Mouse (Mus musculus) thymus, adult 2 months (tissue): ENCODE data around the gene Commd3. TPM values are rescaled to one million over a fixed set of nuclear protein-coding genes. Genes with fewer than 3 reads are reported as not detected.

Source experiments
- DNase-seq: peaks from one replicate; pipeline ENCODE4 v3.0.0; 2021
- H3K27ac ChIP-seq: fragments of 200-500 bp; 2 replicates; pipeline ENCODE4 v1.5.1; 2012; ENCODE audit warnings: low read length, control low read depth; ENCODE audit not compliant: control insufficient read depth, insufficient read depth
- H3K27me3 ChIP-seq: fragments of 200-500 bp; 2 replicates; pipeline ENCODE4 v1.6.1; 2012; ENCODE audit warnings: mild to moderate bottlenecking, low read length, moderate library complexity, mixed read lengths; ENCODE audit not compliant: control insufficient read depth, insufficient read depth
- H3K36me3 ChIP-seq: fragments of 200-500 bp; 2 replicates; pipeline ENCODE4 v1.6.1; 2012; ENCODE audit warnings: mild to moderate bottlenecking, low read length, moderate library complexity; ENCODE audit not compliant: control insufficient read depth, insufficient read depth
- H3K4me1 ChIP-seq: fragments of 200-500 bp; replicated peaks from 2 replicates; pipeline ENCODE4 v1.6.1; 2012; ENCODE audit warnings: low read length; ENCODE audit not compliant: control insufficient read depth, insufficient read depth
- H3K4me3 ChIP-seq: fragments of 200-500 bp; 2 replicates; pipeline ENCODE4 v1.5.1; 2012; ENCODE audit warnings: mild to moderate bottlenecking, low read length, control low read depth, moderate library complexity; ENCODE audit not compliant: control insufficient read depth, insufficient read depth
- CTCF ChIP-seq: fragments of 200-500 bp; IDR thresholded peaks from 2 replicates; pipeline ENCODE4 v1.5.1; 2012; ENCODE audit warnings: mild to moderate bottlenecking, control low read depth, low read length, moderate library complexity, borderline replicate concordance; ENCODE audit not compliant: control insufficient read depth, poor library complexity, insufficient read depth; ENCODE audit errors: extremely low read depth
- POLR2A ChIP-seq: fragments of 200-500 bp; IDR thresholded peaks from 2 replicates; pipeline ENCODE4 v1.6.1; 2012; ENCODE audit warnings: mild to moderate bottlenecking, low read length, control low read depth, moderate library complexity; ENCODE audit not compliant: control insufficient read depth, poor library complexity, insufficient read depth; ENCODE audit errors: extremely low read depth
- WGBS: fragments of 180-500 bp; shearing (Covaris S2); methylation state at CpG from one replicate; pipeline ENCODE4 v1.1.7; 2018; 5-methylcytosine and 5-hydroxymethylcytosine counted together
- polyA plus RNA-seq: library from polyadenylated mRNA; depleted of rRNA; stranded (reverse); fragments of >200 nt; gene quantifications from 2 replicates; pipeline ENCODE4 v1.2.3, GENCODE M21; 2012

Commd3 gene
- polyA plus RNA-seq, 1 experiment: 57.8 TPM

DNA sequence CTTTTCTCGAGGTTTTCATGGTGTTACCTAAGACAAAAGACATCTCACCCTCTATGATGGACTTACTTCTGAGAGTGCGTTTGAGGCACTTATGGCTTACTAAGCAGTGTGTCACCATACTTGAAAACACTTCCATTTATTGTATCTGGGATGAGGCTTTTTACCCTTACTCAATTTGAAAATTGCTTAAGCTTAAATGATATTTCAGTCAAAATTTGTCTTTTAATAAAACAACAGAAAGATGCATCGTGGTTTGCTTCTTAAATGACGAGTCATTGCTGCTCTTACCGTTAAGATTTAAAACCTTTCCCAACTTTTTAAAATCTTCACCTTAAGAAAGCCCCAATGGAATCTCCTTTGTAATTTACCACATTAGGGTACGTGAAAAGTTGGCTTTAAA, 14.2 kb downstream of the Commd3 start:
- peaks cover 9% of the 10 kb centered on the region for H3K36me3 ChIP-seq
- TF ChIP-seq CTCF: no peak
- TF ChIP-seq POLR2A: no peak
- no peak overlapping the region for H3K27ac ChIP-seq
- peaks cover 21% of the 10 kb centered on the region for H3K27me3 ChIP-seq
- no peak for DNase-seq
- peaks cover 21% of the 10 kb centered on the region for H3K4me1 ChIP-seq
- no peak overlapping the region for H3K4me3 ChIP-seq
- WGBS: 88% methylated on average over 6 of the region's 6 CpGs

DNA sequence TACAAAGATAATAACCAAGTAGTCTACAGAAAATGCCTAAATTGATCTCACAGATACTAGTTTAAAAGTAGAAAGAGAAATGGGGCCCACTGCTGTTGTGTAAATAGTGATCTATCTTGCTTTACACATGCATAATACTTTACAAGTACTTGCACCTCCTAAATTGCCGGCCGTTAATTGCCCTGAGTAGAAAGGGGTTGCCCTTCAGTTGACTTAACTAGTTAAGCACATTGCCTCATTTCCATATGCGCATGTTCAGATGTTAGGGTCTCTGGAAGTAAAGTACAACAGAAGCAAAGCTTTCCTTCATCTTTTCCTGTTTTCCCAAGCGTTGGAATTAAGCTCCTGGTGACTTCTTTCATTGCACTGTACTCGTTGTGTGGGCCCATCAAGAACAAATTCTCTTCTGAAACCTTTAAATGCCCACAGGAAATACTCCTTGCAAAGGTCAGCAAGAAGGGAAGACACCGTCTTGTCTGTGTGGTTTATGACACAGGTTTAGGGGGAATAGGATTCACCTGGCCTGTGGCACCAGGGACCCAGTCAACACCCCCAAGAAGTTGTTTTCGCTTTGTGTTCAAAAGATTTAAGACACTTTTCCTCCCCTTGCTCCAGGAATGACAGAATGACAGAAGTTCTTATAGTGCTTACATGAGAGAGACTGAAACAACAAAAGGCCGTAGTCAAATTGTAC, 14.8 kb downstream of the Commd3 start:
- Histone ChIP-seq H3K27ac (no peak overlapping the region), H3K36me3 (peaks cover 9% of the 10 kb centered on the region), H3K4me3 (no peak overlapping the region), H3K4me1 (peaks cover 21% of the 10 kb centered on the region), H3K27me3 (peaks cover 22% of the 10 kb centered on the region)
- DNase-seq: no peak
- WGBS: 96% methylated on average over 8 of the region's 8 CpGs
- TF ChIP-seq CTCF: no peak
- TF ChIP-seq POLR2A: no peak

DNA sequence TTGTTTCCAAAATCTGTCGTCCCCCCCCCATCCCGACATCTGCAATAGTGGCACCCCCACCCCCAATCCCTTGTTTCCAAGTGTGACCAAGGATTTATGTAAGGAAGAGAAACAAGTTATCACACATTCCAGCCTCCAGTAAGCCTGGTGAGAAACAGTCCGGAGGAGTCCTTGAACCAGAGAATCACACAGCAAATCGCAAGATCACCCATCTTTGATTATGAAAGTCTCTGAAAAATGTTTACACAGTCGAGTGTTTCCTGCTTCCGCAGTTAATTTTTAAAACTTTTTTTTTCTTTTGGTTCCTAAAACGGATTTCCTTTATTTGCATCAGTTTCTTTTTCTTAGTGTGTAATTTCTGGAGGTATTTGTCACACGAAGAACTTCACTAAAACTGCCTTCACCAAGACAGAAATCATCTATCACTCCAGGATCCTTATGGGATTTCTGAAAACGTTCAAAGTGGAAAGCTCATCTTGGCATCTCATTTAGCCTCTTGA, 15.5 kb downstream of the Commd3 start:
- DNase-seq: no peak
- peaks cover 21% of the 10 kb centered on the region for H3K4me1 ChIP-seq
- H3K27me3 ChIP-seq: peaks cover 25% of the 10 kb centered on the region
- H3K36me3 ChIP-seq: peaks cover 6% of the 10 kb centered on the region
- H3K4me3 ChIP-seq: no peak overlapping the region
- no peak overlapping the region for H3K27ac ChIP-seq
- 29% methylated on average over 9 of the region's 9 CpGs for WGBS
- no peak for TF ChIP-seq CTCF
- TF ChIP-seq POLR2A: no peak

DNA sequence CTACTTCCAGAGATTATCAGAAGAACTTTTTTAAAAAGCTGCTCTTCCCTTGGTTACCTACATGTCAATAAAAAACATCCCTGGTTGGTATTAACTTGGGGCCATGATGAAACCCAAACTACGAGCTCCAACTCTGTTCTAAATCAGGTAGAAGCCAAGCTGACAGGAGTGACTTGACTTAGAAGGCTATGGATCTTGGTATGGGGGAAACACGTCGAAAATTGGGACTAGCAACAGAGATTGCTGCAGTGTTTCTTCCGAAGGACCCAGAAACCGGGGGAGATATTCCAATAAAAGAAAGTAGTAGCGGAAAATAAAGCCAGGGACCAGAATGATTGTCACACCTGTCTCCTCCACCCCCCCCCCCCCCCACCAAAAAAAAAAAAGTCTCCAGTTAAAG, 16.1 kb downstream of the Commd3 start:
- WGBS: 48% methylated on average over 6 of the region's 6 CpGs
- H3K27ac ChIP-seq: no peak overlapping the region
- no peak for DNase-seq
- peaks cover 6% of the 10 kb centered on the region for H3K36me3 ChIP-seq
- peak overlapping the region; percentile 41 for H3K4me3 ChIP-seq
- TF ChIP-seq POLR2A (no peak), CTCF (no peak)
- H3K27me3 ChIP-seq: peaks cover 25% of the 10 kb centered on the region
- peaks cover 21% of the 10 kb centered on the region for H3K4me1 ChIP-seq

DNA sequence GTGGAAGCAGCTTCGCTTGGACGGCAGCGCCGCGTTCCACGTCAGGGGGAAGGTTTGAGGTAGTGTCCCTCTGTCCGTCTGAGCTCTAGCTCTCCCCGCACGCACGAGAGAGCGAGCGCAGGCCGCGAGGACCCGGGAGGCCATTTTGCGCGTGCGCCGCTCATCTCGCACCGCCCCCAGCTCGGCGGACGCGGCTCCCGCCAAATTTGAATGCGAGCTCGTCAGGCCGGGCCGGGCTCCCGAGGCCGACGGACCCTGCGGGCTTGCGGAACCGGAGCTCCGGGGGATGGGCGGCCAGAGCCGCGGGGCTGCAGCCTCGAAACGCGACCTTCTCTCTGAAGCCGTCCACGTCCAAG, 16.5 kb downstream of the Commd3 start:
- WGBS: 4% methylated on average over 45 of the region's 45 CpGs
- peak; percentile 55 for DNase-seq

DNA sequence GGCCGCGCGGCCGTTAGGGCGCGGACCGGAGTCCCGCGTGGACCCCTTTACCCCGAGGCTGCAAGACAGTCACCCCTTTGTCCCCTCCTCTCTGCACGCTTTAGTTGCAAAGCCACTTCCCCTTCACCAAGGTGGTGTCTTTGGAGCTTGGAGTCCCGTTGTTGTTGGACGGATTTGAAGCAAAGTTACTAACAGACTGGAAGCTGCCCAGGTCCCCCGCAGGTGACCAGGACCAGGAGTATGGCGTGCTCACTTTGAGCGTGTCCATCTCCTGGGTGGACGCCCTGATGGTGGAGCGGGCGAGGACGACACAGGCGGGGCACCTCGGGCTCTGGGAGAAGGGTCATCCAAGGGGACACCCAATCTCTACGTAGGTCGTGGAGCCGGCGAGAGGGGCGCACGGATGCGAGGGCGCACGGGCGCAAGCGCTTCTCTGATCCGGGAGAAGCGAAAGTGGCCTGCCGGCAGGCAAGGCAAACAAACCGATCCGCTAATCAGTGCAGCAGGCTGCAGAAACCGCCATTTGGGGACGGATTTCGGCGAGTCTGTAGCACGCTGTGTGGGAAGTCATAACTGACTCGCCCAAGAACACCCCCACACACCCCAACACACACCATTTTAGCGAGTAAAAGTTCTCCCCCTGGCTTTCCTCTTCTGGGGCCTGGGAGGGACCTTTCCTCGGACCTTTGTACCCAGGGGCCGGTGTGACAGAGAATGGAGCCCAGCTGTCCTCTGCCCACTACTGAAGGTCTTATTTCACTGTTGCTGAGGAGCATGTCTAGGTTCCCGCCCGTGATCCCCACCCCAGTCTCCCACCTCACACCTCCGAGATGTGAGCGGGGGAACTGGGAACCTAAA, 17.1 kb downstream of the Commd3 start:
- H3K4me3 ChIP-seq: peak overlapping the region; percentile 41
- peaks cover 30% of the 10 kb centered on the region for H3K27me3 ChIP-seq
- WGBS: 2% methylated on average over 51 of the region's 51 CpGs
- no peak for DNase-seq
- peaks cover under 1% of the 10 kb centered on the region; the same call in 1 of the 2 replicates for H3K36me3 ChIP-seq
- H3K27ac ChIP-seq: no peak overlapping the region
- TF ChIP-seq POLR2A: no peak
- no peak; the same call in 1 of the 2 replicates for TF ChIP-seq CTCF
- peaks cover 25% of the 10 kb centered on the region for H3K4me1 ChIP-seq

More for the DNA sequence above, 16.5 kb downstream of the Commd3 start:
- Histone ChIP-seq H3K27me3 (peaks cover 25% of the 10 kb centered on the region), H3K36me3 (peaks cover 6% of the 10 kb centered on the region), H3K4me3 (peak overlapping the region; percentile 41), H3K27ac (no peak overlapping the region), H3K4me1 (peaks cover 21% of the 10 kb centered on the region)
- TF ChIP-seq POLR2A (no peak), CTCF (no peak)
